Mouse (Mus musculus): ENCODE results near the gene Syde2. TPM values are rescaled to one million over a fixed set of nuclear protein-coding genes. Genes with fewer than 3 reads are reported as not detected.
"Not testable (repeated sequence)": the region's sequence is repeated elsewhere in the genome, so short reads cannot be mapped to it uniquely, and the experiment has no call there.

Syde2 gene
- total RNA-seq, 2 experiments from 2014 or later, result 18.1 to 21.5 TPM

- intact Hi-C loops (cut with DNase I), result no loop called here
- DNase-seq (ENCODE audit: low spot score), result no peak
Measured at GRCm38 (mm10) chr3:145964018-145964387, 23.7 kb upstream of the Syde2 start.

GRCm38 (mm10) chr3:145964473-145964872, 23.2 kb upstream of the Syde2 start:
- peak; percentile 32 for DNase-seq (ENCODE audit: low spot score)
- intact Hi-C loops (cut with DNase I), result no loop called here

GRCm38 (mm10) chr3:145965583-145965982, 22.1 kb upstream of the Syde2 start:
- DNase-seq (ENCODE audit: low spot score); intact Hi-C loops (cut with DNase I): not testable (repeated sequence)

GRCm38 (mm10) chr3:145966806-145967205, 20.9 kb upstream of the Syde2 start:
- no peak for DNase-seq (ENCODE audit: low spot score)
- intact Hi-C loops (cut with DNase I), result no loop called here

- no peak for DNase-seq (ENCODE audit: low spot score)
Measured at GRCm38 (mm10) chr3:145969031-145969501, 18.6 kb upstream of the Syde2 start.

GRCm38 (mm10) chr3:145971501-145971900, 16.2 kb upstream of the Syde2 start:
- intact Hi-C loops (cut with DNase I), result no loop called here
- no peak for DNase-seq (ENCODE audit: low spot score)

More at GRCm38 (mm10) chr3:145969031-145969501, 18.6 kb upstream of the Syde2 start:
- intact Hi-C loops (cut with DNase I), result no loop called here

- intact Hi-C loops (cut with DNase I), result no loop called here
- DNase-seq (ENCODE audit: low spot score), result no peak
Measured at GRCm38 (mm10) chr3:145974986-145975385, 12.7 kb upstream of the Syde2 start.

- intact Hi-C loops (cut with DNase I), result loop anchor here (5.0 kb wide), 1 partner anchor 33 kb away; no protein-coding TSS in a partner anchor
- DNase-seq (ENCODE audit: low spot score), result no peak
Measured at GRCm38 (mm10) chr3:145985333-145985925, 2.2 kb upstream of the Syde2 start.

- intact Hi-C loops (cut with DNase I), result loop anchor here (5.0 kb wide), 1 partner anchor 34 kb away; no protein-coding TSS in a partner anchor
Measured at GRCm38 (mm10) chr3:145986317-145987001, 1.2 kb upstream of the Syde2 start.

GRCm38 (mm10) chr3:145987970-145988683, 457 bp downstream of the Syde2 start:
- intact Hi-C loops (cut with DNase I), result loop anchor here (5.0 kb wide), 1 partner anchor 36 kb away; no protein-coding TSS in a partner anchor
- peak; percentile 87 for DNase-seq (ENCODE audit: low spot score)

More at GRCm38 (mm10) chr3:145986317-145987001, 1.2 kb upstream of the Syde2 start:
- no peak for DNase-seq (ENCODE audit: low spot score)

- intact Hi-C loops (cut with DNase I), result loop anchor here (5.0 kb wide), 1 partner anchor 37 kb away; no protein-coding TSS in a partner anchor
- no peak for DNase-seq (ENCODE audit: low spot score)
Measured at GRCm38 (mm10) chr3:145988684-145989575, 1.3 kb downstream of the Syde2 start.

- intact Hi-C loops (cut with DNase I), result loop anchor here (5.0 kb wide), 1 partner anchor 37 kb away; no protein-coding TSS in a partner anchor
- no peak for DNase-seq (ENCODE audit: low spot score)
Measured at GRCm38 (mm10) chr3:145989576-145990081, 2.0 kb downstream of the Syde2 start.

GRCm38 (mm10) chr3:145991130-145991529, 3.5 kb downstream of the Syde2 start:
- intact Hi-C loops (cut with DNase I), result no loop called here
- DNase-seq (ENCODE audit: low spot score), result no peak

- DNase-seq (ENCODE audit: low spot score), result no peak
- intact Hi-C loops (cut with DNase I), result no loop called here
Measured at GRCm38 (mm10) chr3:145991976-145992730, 4.5 kb downstream of the Syde2 start.

- intact Hi-C loops (cut with DNase I), result no loop called here
- DNase-seq (ENCODE audit: low spot score), result peak; percentile 48
Measured at GRCm38 (mm10) chr3:145992796-145993195, 5.1 kb downstream of the Syde2 start.

GRCm38 (mm10) chr3:145993481-145994201, 6.0 kb downstream of the Syde2 start:
- intact Hi-C loops (cut with DNase I), result no loop called here
- DNase-seq (ENCODE audit: low spot score), result no peak

GRCm38 (mm10) chr3:145995489-145995888, 7.8 kb downstream of the Syde2 start:
- peak; percentile 24 for DNase-seq (ENCODE audit: low spot score)
- intact Hi-C loops (cut with DNase I), result no loop called here

- DNase-seq (ENCODE audit: low spot score); intact Hi-C loops (cut with DNase I): not testable (repeated sequence)
Measured at GRCm38 (mm10) chr3:145996539-145996938, 8.9 kb downstream of the Syde2 start.

Measured in heart, postnatal 25 days (tissue).